Mouse (Mus musculus) ovary, postnatal 10 days (tissue): ENCODE results near the gene Cilp.
"Not testable (repeated sequence)": the region's sequence is repeated elsewhere in the genome, so short reads cannot be mapped to it uniquely, and the experiment has no call there.

Experiments used
- DNase-seq: peaks from one replicate; pipeline ENCODE4 v3.0.0; 2022; ENCODE audit warnings: low spot score

The Cilp gene

GRCm38 (mm10) chr9:65264959-65265358 lies at the start of gene Cilp:
Cilp (plus strand) TSS chr9:65265180.
- no peak for DNase-seq

GRCm38 (mm10) chr9:65215494-65216126 lies 49.4 kb upstream of the Cilp start:
- DNase-seq: no peak

- no peak for DNase-seq
These were observed 48.0 kb upstream of the Cilp start for GRCm38 (mm10) chr9:65216972-65217371.

GRCm38 (mm10) chr9:65217661-65218060 lies 47.3 kb upstream of the Cilp start:
- DNase-seq: no peak

- no peak for DNase-seq
These were observed 46.1 kb upstream of the Cilp start for GRCm38 (mm10) chr9:65218916-65219315.

- not testable (repeated sequence) for DNase-seq
These were observed 44.6 kb upstream of the Cilp start for GRCm38 (mm10) chr9:65220398-65220797.

- DNase-seq: no peak
These were observed 41.1 kb upstream of the Cilp start for GRCm38 (mm10) chr9:65223927-65224326.

- no peak for DNase-seq
These were observed 39.2 kb upstream of the Cilp start for GRCm38 (mm10) chr9:65225795-65226194.

- no peak for DNase-seq
These were observed 34.7 kb upstream of the Cilp start for GRCm38 (mm10) chr9:65230250-65230649.

GRCm38 (mm10) chr9:65231284-65231683 lies 33.7 kb upstream of the Cilp start:
- DNase-seq: no peak

- DNase-seq: no peak
These were observed 31.6 kb upstream of the Cilp start for GRCm38 (mm10) chr9:65233243-65233985.

GRCm38 (mm10) chr9:65234734-65235133 lies 30.2 kb upstream of the Cilp start:
- DNase-seq: no peak

GRCm38 (mm10) chr9:65235601-65236000 lies 29.4 kb upstream of the Cilp start:
- DNase-seq: no peak

GRCm38 (mm10) chr9:65237616-65238015 lies 27.4 kb upstream of the Cilp start:
- DNase-seq: no peak

GRCm38 (mm10) chr9:65238191-65238760 lies 26.7 kb upstream of the Cilp start:
- DNase-seq: no peak

GRCm38 (mm10) chr9:65239176-65239575 lies 25.8 kb upstream of the Cilp start:
- DNase-seq: no peak

- DNase-seq: no peak
These were observed 25.2 kb upstream of the Cilp start for GRCm38 (mm10) chr9:65239731-65240130.

GRCm38 (mm10) chr9:65240587-65240986 lies 24.4 kb upstream of the Cilp start:
- no peak for DNase-seq

- no peak for DNase-seq
These were observed 23.0 kb upstream of the Cilp start for GRCm38 (mm10) chr9:65241973-65242372.

GRCm38 (mm10) chr9:65243249-65243648 lies 21.7 kb upstream of the Cilp start:
- DNase-seq: no peak

- DNase-seq: no peak
These were observed 20.8 kb upstream of the Cilp start for GRCm38 (mm10) chr9:65244036-65244806.

GRCm38 (mm10) chr9:65247502-65248376 lies 17.2 kb upstream of the Cilp start:
- no peak for DNase-seq
